Mouse (Mus musculus): ENCODE data around the gene Dapl1. TPM values are rescaled to one million over a fixed set of nuclear protein-coding genes. Genes with fewer than 3 reads are reported as not detected.

The Dapl1 gene
- total and polyA plus RNA-seq, 3 experiments = not detected

- no peak overlapping the region for H3K9ac ChIP-seq (ENCODE audit: low read depth, low read length)
- no peak overlapping the region for H3K27ac ChIP-seq
- H3K4me3 ChIP-seq = no peak overlapping the region
- H3K4me1 ChIP-seq (ENCODE audit: control insufficient read depth, insufficient read depth, low read length) = no peaks in the 10 kb centered on the region
- no peaks in the 10 kb centered on the region for H3K27me3 ChIP-seq (ENCODE audit: control insufficient read depth, insufficient read depth, low read length)
- H3K79me2 ChIP-seq (replicated peaks; ENCODE audit: control insufficient read depth, insufficient read depth, low read length) = no peaks in the 10 kb centered on the region
- WGBS = 95% methylated on average over 2 of the region's 2 CpGs
- no peaks in the 10 kb centered on the region for H3K36me3 ChIP-seq (ENCODE audit: control insufficient read depth, insufficient read depth, low read length)
- intact Hi-C loops (cut with DNase I) = no loop called here
- no peak for DNase-seq
- TF ChIP-seq POLR2A (IDR thresholded peaks at IDR 0.05; ENCODE audit: insufficient read depth, low read depth, low read length) (no peak), CTCF (IDR thresholded peaks at IDR 0.05) (no peak), EP300 (IDR thresholded peaks at IDR 0.05; ENCODE audit: insufficient read depth, low read depth, low read length) (no peak)
Observed at GRCm38 (mm10) chr2:59451675-59452074, 32.8 kb upstream of the Dapl1 start.

- Histone ChIP-seq H3K27ac (no peak overlapping the region), H3K9ac (ENCODE audit: low read depth, low read length) (no peak overlapping the region), H3K27me3 (ENCODE audit: control insufficient read depth, insufficient read depth, low read length) (no peaks in the 10 kb centered on the region), H3K79me2 (replicated peaks; ENCODE audit: control insufficient read depth, insufficient read depth, low read length) (no peaks in the 10 kb centered on the region), H3K36me3 (ENCODE audit: control insufficient read depth, insufficient read depth, low read length) (no peaks in the 10 kb centered on the region), H3K4me3 (no peak overlapping the region), H3K4me1 (ENCODE audit: control insufficient read depth, insufficient read depth, low read length) (no peaks in the 10 kb centered on the region)
- intact Hi-C loops (cut with DNase I) = no loop called here
- no peak for DNase-seq
- TF ChIP-seq EP300 (IDR thresholded peaks at IDR 0.05; ENCODE audit: insufficient read depth, low read depth, low read length) (no peak), CTCF (IDR thresholded peaks at IDR 0.05) (no peak), POLR2A (IDR thresholded peaks at IDR 0.05; ENCODE audit: insufficient read depth, low read depth, low read length) (no peak)
- 86% methylated on average over 3 of the region's 3 CpGs for WGBS
Observed at GRCm38 (mm10) chr2:59452102-59452501, 32.4 kb upstream of the Dapl1 start.

- Histone ChIP-seq H3K9ac (ENCODE audit: low read depth, low read length) (no peak overlapping the region), H3K4me3 (no peak overlapping the region), H3K79me2 (replicated peaks; ENCODE audit: control insufficient read depth, insufficient read depth, low read length) (no peaks in the 10 kb centered on the region), H3K4me1 (ENCODE audit: control insufficient read depth, insufficient read depth, low read length) (no peaks in the 10 kb centered on the region), H3K27me3 (ENCODE audit: control insufficient read depth, insufficient read depth, low read length) (no peaks in the 10 kb centered on the region), H3K36me3 (ENCODE audit: control insufficient read depth, insufficient read depth, low read length) (no peaks in the 10 kb centered on the region), H3K27ac (no peak overlapping the region)
- no peak for DNase-seq
- intact Hi-C loops (cut with DNase I) = no loop called here
- TF ChIP-seq EP300 (IDR thresholded peaks at IDR 0.05; ENCODE audit: insufficient read depth, low read depth, low read length) (no peak), POLR2A (IDR thresholded peaks at IDR 0.05; ENCODE audit: insufficient read depth, low read depth, low read length) (no peak), CTCF (IDR thresholded peaks at IDR 0.05) (no peak)
- 75% methylated on average over 6 of the region's 6 CpGs for WGBS
Observed at GRCm38 (mm10) chr2:59462086-59462485, 22.4 kb upstream of the Dapl1 start.

- H3K27ac ChIP-seq = no peak overlapping the region
- no peaks in the 10 kb centered on the region for H3K79me2 ChIP-seq (replicated peaks; ENCODE audit: control insufficient read depth, insufficient read depth, low read length)
- no peak overlapping the region for H3K9ac ChIP-seq (ENCODE audit: low read depth, low read length)
- DNase-seq = no peak
- TF ChIP-seq EP300 (IDR thresholded peaks at IDR 0.05; ENCODE audit: insufficient read depth, low read depth, low read length) = no peak
- TF ChIP-seq CTCF (IDR thresholded peaks at IDR 0.05) = no peak
- TF ChIP-seq POLR2A (IDR thresholded peaks at IDR 0.05; ENCODE audit: insufficient read depth, low read depth, low read length) = no peak
- intact Hi-C loops (cut with DNase I) = no loop called here
- H3K36me3 ChIP-seq (ENCODE audit: control insufficient read depth, insufficient read depth, low read length) = no peaks in the 10 kb centered on the region
- H3K4me3 ChIP-seq = no peak overlapping the region
- no peaks in the 10 kb centered on the region for H3K4me1 ChIP-seq (ENCODE audit: control insufficient read depth, insufficient read depth, low read length)
- WGBS = 64% methylated on average over 12 of the region's 12 CpGs
- no peaks in the 10 kb centered on the region for H3K27me3 ChIP-seq (ENCODE audit: control insufficient read depth, insufficient read depth, low read length)
Observed at GRCm38 (mm10) chr2:59463428-59464182, 20.8 kb upstream of the Dapl1 start.

GRCm38 (mm10) chr2:59465671-59466070 is 18.8 kb upstream of the Dapl1 start:
- H3K27me3 ChIP-seq (ENCODE audit: control insufficient read depth, insufficient read depth, low read length) = no peaks in the 10 kb centered on the region
- H3K79me2 ChIP-seq (replicated peaks; ENCODE audit: control insufficient read depth, insufficient read depth, low read length) = no peaks in the 10 kb centered on the region
- 79% methylated on average over 5 of the region's 5 CpGs for WGBS
- H3K4me1 ChIP-seq (ENCODE audit: control insufficient read depth, insufficient read depth, low read length) = no peaks in the 10 kb centered on the region; the same call in 1 of the 2 replicates
- no peak for TF ChIP-seq CTCF (IDR thresholded peaks at IDR 0.05)
- no peak for TF ChIP-seq POLR2A (IDR thresholded peaks at IDR 0.05; ENCODE audit: insufficient read depth, low read depth, low read length)
- no peak for TF ChIP-seq EP300 (IDR thresholded peaks at IDR 0.05; ENCODE audit: insufficient read depth, low read depth, low read length)
- no peaks in the 10 kb centered on the region for H3K36me3 ChIP-seq (ENCODE audit: control insufficient read depth, insufficient read depth, low read length)
- no peak overlapping the region for H3K9ac ChIP-seq (ENCODE audit: low read depth, low read length)
- H3K27ac ChIP-seq = no peak overlapping the region
- no peak overlapping the region for H3K4me3 ChIP-seq
- intact Hi-C loops (cut with DNase I) = no loop called here
- no peak for DNase-seq

GRCm38 (mm10) chr2:59466358-59466757 is 18.1 kb upstream of the Dapl1 start:
- Histone ChIP-seq H3K79me2 (replicated peaks; ENCODE audit: control insufficient read depth, insufficient read depth, low read length) (no peaks in the 10 kb centered on the region), H3K27me3 (ENCODE audit: control insufficient read depth, insufficient read depth, low read length) (no peaks in the 10 kb centered on the region), H3K4me3 (no peak overlapping the region), H3K36me3 (ENCODE audit: control insufficient read depth, insufficient read depth, low read length) (no peaks in the 10 kb centered on the region), H3K4me1 (ENCODE audit: control insufficient read depth, insufficient read depth, low read length) (peaks cover 1% of the 10 kb centered on the region; the same call in 1 of the 2 replicates), H3K27ac (no peak overlapping the region), H3K9ac (ENCODE audit: low read depth, low read length) (no peak overlapping the region)
- TF ChIP-seq POLR2A (IDR thresholded peaks at IDR 0.05; ENCODE audit: insufficient read depth, low read depth, low read length) = no peak
- no peak for TF ChIP-seq CTCF (IDR thresholded peaks at IDR 0.05)
- WGBS = 79% methylated on average over 5 of the region's 5 CpGs
- no peak for DNase-seq
- intact Hi-C loops (cut with DNase I) = no loop called here
